Mouse (Mus musculus) erythroblast, embryonic 14.5 days (primary cell): ENCODE data around the gene Slc24a1.

Experiments used
- GATA1 ChIP-seq: IDR thresholded peaks from 2 replicates; pipeline ENCODE4 v1.6.1; 2012; ENCODE audit warnings: low read length, inconsistent platforms, mixed read lengths
- TAL1 ChIP-seq: IDR thresholded peaks from 3 replicates; pipeline ENCODE4 v1.6.1; 2012; ENCODE audit warnings: low read length, inconsistent platforms, mixed read lengths

DNA sequence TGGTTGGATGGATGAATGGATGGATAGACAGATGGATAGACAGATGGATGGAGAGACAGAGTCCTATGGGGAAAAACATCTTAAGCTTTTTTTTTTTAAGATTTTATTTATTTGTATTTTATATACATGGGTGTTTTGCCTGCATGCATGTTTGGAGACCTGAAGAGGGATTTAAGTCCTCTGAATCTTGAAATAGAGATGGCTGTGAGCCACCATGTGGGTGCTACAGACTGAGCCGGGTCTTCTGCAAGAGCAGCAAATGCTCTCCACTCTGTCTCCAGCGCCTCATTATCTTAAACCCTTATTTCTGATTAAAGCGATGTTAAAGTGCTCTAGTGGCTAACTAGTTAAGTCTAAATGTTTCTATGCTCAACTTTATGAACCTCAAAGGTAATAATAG lies 44.0 kb downstream of the Slc24a1 start:
- TF ChIP-seq GATA1, result no peak
- TF ChIP-seq TAL1, result no peak
